Mouse (Mus musculus): ENCODE measurements around the gene Syn3.
"Not testable (repeated sequence)": the region's sequence is repeated elsewhere in the genome, so short reads cannot be mapped to it uniquely, and the experiment has no call there.

Gene Syn3

DNA sequence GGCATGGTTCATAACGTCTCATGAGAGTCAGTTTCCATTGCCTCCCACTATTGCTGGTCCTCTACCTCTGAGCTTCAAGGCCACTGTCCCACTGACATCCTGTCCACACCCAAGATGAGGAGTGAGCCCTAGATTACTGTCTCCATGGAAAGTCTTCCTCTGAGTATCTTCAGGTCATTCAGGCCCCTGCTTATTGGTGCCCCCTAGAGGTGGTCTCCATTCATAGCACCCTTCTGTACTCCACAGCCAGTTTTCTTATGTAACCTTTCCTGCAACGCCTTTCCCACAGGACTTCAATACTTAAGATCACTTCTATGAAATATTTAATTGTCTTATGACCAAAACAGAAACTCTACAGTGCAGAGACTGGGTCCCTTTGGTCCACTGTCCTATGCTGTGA, 80.4 kb downstream of the Syn3 start:
- no peak for DNase-seq (ENCODE audit: low spot score)

DNA sequence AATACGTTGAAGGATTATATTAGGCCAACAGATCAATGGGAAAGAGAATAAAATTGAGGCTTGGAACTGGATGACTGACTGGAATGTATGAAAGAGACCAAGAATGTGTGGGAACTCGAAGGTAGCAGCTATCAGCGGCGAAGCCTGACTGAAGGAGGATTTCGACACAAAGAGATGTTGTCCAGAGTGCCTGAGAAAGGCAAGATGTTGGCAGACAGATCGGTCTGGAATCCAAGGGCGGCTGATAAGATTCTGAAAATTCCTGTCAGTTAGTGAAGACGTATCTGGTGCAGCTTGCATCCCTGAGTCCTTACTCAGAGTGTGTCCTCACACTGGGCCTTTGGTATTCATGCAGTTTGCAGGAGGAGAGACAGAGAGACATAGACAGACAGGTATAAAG, 81.9 kb downstream of the Syn3 start:
- DNase-seq (ENCODE audit: low spot score): no peak

DNA sequence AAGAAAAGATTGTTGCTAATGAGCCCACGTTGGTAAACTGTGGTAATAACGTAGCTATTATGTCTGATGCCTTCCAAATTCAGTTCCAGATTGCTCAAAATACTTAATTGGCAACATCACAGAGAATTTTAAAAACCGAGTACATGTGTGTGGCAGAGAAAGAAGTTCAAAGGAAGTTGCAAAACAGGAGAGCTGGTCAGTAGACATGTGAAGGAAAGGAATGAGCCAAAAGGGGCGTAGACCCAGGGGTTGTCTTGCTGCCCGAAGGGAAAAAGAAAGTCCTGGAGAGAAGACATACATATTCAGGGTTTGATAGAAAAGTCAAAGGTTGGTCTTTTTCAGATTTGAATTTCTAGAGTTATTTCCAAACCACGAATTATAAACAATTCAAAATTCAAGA, 87.8 kb downstream of the Syn3 start:
- DNase-seq (ENCODE audit: low spot score): no peak

DNA sequence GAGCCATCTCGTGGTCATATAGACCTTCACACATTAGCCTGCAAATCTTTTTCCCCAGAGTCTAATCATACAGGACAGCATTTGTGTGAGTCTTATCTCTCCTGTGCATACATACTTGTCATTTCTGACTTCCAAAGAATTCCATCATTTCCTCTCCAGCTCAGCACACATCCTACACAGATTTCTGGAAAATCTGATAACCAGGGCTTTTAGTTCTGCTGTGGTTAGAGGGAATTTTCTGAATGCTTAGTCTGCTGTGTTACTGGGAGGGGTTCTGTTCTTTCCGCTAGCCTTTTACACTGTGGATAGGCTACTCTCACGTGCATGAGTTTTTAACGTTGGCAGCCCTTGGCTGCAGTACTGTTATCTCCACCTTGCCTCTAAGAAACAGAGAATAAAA, 91.7 kb downstream of the Syn3 start:
- DNase-seq (ENCODE audit: low spot score): no peak

DNA sequence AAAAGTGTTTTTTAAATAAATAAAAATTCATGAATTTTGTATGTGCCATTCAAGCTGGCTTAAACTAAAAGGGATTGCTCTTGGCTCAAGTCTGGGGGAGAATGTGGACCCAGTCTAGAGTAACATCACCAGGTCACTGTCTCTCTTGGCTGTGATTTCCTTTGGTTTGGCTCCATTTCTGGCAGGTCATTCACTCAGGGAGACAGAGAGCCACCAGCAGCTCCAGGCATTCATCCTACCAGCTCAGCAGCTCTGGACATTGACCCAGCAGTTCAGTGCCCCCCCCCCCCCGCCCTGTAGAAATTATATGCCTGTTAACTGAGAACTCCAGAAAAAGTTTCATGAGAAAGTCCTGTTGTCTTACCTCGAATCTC, 100.4 kb downstream of the Syn3 start:
- DNase-seq (ENCODE audit: low spot score): no peak

DNA sequence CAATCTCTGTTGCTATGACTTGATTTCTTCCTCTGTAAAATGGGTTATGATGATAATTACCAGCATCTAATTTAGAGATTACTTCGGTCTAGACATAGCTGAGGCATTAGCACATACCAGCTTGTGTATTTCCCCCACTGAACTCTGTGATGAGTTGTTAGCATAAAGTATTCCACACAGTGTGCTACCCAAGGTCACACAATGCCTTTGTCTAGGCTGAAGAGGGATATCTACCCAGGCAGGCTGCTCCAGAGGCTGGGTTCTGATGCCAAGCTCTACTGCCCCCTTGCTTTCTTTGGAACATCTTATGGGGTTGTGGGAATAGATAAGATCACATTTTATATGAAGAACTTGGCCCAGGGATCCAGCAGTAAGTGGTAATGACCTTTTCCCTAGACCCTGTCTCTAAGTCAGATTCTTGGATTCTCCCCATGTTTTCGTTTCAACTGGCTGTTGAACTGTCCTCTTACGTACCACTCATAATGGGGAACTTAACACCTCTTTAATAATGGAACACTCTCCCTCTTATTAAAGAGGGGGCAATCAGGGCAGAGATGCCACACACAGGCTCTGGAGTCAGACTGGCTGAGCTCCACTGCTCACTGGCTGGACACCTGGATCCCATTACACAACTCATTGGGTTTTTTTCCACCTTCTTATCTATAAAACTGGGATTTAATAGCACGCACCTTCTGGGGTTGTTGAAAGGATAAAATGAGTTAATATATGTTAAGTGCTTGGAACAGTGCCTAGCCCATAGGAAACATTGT, 100.9 kb downstream of the Syn3 start:
- no peak for DNase-seq (ENCODE audit: low spot score)

DNA sequence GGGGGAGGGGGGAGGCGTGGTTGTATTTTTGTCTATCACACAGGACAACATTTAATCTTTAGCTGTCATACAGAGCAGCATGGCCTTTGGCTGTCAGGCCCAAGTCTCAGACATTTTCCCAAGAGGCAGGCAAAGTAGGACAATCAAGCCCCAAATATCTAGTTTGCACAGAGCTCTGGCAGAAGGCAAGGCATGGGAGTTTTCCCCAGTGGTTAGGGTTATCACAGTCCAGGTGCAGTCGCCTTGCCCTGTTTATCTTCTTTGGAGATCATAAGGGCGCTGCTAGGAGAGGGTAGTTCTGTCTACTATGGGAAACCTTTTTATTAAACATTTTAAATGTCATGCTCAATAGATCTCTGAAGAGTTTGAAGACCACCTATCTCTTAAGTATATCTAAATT, 106.3 kb downstream of the Syn3 start:
- no peak for DNase-seq (ENCODE audit: low spot score)

DNA sequence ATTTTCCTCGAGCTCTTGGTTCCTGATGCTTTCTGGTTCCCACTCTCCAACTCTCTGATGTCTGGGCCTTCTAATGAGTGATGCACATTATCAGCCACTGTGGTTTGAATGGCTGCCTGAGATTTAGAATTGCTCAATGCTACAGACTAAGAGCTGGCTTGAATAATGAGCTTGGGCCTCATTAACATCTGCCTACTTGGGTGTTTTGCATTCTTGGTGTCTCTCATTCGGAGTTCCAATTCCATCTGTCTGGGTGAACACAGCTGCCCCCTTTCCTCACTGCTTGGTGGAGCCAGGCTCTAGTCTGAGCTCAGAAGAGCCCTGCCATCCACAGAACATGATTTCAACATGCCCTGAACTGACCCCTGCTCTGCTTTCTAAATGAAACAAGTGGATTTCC, 108.8 kb downstream of the Syn3 start:
- DNase-seq (ENCODE audit: low spot score): no peak

DNA sequence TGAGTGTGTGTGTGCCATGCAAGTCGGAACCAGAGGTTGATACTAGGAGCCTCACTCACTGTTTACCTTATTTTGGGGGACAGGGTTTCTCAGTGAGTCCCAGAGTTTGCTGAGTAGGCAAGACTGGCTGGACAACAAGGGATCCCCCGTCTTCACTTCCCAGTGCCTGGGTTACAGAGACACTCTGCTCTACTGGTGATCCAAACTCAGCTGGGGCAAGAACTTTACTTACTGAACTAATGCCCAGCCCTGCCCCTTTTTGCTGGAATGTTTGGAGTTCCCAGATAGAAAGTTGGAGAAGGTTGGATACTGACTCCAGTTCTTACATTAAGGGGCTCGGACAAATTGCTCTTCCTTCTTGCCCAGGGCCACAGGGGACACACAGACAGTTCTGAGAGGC, 109.3 kb downstream of the Syn3 start:
- DNase-seq (ENCODE audit: low spot score): no peak

DNA sequence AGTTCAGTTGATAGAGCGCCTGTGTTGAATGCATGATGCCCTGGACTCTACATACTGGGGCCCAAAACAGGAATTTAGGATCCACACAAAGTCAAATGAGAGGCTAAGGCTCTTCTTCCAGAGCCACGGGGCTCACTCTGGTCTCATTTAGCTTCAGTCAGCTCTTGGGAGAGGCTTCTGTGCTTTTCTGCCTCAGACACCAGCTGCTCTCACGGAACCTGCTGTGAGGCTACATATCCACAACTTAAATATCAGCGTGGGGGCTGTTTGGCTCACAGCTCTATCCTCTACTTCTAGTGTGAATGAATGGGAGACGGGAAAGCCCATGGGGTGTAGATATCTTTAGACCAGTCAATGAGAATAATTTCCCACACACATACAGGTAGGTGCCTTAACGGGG, 109.9 kb downstream of the Syn3 start:
- DNase-seq (ENCODE audit: low spot score): no peak

DNA sequence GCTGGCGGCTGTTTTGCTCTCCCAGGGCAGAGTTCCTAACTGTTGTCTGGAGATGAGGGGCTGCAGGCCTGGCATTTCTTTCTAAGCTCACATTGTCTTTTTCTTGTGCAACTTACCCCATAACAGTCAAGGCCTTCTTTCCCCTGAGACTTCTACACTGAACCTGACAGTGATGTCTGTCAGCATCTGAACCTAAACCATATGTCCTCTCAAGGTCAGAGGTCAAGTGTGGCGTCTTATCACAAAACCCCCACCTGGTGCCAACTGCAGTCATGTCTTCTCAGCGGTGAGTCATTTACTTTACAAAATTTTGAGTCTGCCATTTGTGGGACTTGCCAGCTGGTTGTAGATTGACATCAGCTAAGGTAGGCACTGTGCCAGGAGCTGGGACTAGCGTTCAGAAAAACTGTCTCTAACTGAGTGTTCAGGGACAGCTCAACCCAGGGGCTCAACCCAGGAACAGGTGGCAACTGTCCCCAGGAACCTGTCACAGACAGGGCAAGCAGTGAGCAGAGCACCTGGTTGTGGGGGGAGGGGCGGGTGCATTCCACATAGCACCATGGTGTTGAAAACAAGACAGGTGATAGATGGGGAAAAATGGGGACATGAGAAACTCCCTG, 110.8 kb downstream of the Syn3 start:
- DNase-seq (ENCODE audit: low spot score): no peak

DNA sequence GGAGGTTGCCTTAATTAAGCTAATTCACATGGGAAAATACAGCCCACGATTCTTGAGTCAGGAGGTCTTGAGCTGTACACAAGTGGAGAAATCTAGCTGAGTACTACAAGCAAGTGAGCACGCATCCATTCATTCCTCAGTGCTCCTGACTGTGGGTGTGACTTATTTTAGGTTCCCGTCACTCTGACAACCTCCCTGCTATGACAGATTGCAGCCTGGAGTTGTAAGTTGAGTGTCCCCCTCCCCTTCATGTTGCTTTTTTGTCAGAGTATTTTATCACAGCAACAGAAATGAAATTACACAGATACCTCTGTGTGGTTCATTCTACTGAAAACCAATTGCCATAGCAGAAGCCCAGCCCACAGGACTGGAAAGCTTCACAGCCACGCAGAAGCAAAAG, 112.5 kb downstream of the Syn3 start:
- no peak for DNase-seq (ENCODE audit: low spot score)

DNA sequence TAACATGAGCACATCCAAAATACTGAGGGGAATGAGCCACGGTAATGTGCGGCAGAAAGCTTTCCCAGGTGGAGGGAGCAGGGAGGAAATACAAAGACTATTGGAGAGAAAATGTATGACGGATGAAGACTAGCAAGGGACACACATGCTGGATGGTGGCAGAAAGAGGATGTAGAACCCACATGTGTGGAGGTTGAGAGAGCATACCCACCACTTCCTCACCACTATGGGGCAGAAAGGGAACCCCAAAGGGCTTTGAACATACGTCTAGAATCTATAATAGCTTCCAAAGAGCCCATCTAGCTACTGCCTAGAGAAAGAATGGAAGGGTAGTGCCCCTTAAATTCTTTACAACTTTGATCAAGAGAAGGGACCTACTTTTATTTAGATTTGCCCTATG, 113.0 kb downstream of the Syn3 start:
- DNase-seq (ENCODE audit: low spot score): no peak

DNA sequence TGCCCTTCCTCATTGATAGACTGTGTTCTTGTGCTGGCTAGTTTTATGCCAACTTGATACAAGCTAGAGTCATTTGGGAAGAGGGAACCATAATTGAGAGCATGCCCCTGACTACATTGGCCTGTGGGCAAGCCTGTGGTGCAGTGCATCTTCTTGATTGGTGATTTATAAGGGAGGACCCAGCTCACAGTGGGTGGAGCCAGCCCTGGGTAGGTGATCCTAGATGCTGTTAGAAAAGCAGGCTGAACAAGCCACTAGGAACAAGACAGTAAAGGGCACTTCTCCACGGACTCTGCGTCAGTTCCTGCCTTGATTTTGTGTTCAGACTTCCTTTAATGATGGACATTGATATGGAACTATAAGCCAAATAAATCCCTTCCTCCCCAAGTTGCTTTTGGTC, 114.0 kb downstream of the Syn3 start:
- no peak for DNase-seq (ENCODE audit: low spot score)

DNA sequence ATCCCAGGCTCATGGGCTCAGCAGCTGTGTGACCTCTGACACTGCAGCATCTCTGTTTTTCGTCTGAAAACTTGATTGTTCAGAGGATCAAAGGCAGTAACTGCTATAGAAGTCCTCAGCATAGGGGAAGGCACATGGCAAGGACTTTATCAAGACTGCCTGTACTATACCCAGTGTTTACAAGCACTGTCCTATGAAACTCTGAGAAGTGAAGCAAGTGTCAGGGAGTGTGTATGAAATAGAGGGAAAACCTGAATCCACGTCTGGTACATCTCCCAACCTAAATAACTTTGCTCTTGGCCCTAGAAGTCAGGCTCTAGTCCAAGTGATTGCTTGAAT, 116.8 kb downstream of the Syn3 start:
- no peak for DNase-seq (ENCODE audit: low spot score)

DNA sequence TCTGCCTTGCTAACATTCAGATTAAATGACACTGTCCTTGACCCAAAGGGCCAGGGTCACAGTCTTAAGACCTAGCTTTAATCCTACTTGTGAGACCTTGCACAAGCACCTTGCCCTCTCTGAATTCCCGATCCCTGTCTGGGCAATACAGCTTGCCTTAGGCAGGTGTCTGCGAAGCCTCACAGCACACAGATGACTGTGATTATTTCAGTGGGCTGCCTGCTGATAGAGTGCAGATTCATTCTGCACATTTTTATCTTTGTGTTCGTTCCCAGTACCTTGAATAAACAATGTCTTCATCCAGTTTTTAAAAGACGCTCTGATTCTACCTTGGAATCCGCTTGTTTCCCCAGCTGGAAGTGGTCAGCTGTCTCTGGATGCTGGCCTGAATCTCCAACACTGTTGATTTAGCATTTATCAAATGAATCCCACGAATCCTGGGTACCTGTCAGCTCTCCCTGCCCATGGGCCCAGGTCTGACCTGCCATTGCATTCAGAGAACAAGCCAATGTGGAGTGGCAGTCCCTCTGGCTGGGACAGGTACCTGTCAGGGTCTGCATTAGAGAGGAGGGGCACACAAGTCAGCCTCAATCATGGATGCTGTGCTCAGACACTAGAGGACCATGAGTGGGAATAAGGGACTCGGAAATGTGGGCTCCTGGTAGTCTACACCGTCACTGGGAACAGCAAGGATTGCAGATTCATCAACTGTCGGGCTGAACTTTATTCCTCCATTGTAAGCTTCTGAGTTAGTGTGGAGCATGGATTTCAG, 117.4 kb downstream of the Syn3 start:
- DNase-seq (ENCODE audit: low spot score): no peak

DNA sequence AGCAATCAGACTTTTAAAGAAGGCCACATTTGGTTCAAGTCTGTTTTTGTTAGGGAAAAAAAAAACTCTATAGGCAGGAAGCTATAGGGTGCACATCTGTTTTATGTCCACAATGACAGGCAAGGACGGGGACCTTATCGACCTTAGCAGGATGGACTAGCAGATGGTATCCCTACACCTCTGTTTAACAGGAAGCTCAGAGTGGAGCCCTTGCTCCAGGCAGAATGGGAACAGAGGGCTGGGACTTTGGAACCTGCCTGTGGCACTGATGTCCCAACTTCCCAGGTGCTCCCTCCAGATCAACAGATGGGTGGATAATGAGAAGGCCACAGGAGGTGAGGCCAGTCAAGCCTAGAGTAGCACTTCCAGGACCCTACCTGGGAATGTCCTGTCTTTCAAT, 118.1 kb downstream of the Syn3 start:
- DNase-seq (ENCODE audit: low spot score): no peak

DNA sequence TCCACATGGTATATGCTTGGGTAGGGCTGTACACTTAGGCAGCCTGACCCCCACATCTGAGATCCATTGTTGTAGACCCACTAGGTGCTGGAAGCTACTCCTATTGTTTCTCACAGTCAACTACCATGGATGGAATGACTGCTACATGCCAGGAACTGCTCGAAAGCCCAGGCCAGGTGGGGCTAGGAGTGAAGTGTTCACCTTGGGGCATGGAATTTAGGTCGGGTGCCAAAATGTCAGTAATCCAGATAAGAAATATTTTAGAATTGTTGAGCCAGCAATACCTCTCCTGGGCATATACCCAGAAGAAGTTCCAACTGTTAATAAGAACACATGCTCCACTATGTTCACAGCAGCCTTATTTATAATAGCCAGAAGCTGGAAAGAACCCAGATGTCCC, 119.9 kb downstream of the Syn3 start:
- not testable (repeated sequence) for DNase-seq (ENCODE audit: low spot score)

DNA sequence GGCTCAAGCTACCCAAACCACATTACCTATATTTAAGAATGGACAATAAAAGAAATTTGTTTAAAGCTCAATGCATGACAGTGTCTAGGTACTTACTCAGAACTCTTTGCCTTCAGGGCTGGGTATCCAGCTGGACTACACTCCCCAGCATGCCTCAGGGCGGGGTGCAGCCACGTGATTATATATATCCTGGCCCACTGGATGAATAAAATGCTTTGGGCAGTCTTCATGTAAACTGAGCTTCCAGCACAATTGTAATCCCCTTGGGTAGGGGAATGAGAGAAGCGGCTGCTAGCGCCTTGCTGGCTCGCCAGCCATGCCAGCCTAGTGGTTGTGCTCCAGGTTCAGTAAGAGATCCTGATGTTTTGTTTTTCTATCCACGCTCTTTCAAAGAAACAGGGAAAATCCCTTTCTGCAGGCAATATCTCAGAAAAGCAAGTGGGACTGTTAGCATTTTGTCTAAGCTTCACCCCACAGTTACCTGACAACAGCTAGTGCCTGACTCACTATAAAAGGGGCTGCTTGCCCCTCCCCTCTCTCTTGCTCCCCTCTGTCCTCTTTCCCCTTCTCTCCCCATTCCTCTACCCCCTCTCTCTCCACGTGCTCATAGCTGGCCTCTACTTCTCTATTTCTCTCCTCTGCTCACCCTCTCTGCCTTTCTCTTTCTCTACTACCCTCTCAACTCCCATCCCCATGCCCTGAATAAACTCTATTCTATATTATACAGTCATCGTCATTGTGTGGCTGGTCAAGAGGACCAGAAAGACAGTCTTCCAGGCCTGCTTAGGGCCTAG, 122.1 kb downstream of the Syn3 start:
- no peak for DNase-seq (ENCODE audit: low spot score)

DNA sequence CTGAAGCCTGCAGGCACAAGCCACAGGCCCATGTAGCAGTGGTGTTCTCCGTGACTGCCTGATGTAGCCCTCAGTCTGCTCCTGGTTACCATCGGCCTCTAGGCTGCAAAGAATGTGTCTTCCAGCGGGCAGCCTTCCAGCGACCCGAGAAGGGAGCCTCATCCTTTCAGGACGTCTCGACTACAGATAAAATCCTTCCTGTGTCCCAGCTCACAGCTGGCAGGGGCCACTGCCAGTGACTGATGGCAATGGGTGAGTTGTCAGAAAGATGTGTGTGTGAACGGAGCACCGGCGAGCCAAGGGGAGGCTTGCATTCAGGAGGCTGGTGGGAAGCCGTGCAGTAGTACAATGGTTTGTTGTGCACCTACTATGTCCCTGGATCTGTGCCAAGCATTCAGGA, 122.8 kb downstream of the Syn3 start:
- DNase-seq (ENCODE audit: low spot score): no peak

DNA sequence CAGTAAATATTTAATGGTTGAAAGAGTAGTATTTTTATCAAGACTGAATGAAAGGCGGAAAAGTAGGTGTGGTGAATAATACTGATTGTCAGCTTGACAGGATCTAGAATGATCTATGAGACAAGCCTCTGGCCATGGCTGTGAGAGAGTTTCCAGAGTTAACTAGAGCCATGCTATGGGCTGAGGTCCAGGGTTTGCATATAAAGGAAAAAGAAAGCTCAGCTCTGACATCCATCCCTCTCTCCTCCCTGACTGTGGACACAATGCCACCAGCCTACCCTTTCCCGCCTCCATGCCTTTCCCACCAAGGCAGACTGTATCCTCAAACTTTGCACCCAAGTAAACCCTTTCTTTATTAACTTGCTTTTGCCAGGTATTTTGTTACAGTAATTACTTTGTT, 124.6 kb downstream of the Syn3 start:
- no peak for DNase-seq (ENCODE audit: low spot score)

DNA sequence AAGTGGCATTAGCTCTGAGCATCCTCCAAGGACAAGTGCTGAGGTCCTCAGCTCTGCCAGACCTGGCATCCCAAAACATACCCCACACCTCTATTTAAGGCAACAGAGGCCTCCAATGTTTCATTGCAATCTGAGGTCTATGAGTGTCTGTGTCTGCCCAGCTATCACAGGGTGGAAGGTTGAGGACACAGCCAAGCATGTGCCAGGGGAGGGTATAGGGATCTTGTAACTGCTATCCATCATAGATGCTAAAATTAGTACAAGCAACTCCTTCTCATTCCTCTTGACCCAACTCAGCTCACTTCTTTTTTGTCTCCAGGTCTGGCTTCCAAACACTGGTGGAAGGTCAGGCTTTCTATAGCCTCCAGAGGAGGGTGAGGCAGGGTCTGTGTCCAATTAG, 127.1 kb downstream of the Syn3 start:
- DNase-seq (ENCODE audit: low spot score): no peak

DNA sequence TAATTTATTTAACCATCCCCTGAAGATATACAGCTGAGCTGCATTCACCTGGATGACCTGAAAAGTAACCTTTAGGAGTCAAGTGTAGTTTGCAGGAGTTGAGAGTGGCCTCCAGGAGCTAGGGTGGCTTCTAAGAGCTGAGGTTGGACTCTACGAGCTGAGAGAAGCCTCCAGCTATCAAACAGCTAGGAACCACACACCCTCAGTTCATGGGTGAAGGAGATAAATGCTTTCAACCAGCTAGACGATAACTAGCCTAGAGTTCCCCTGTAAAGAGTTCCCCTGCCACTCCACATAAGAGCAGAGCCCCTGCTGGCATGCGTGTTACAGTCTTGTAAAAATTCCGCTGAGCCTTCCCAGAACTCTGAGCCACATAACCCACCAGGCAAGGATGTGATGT, 129.3 kb downstream of the Syn3 start:
- no peak for DNase-seq (ENCODE audit: low spot score)
